Mouse (Mus musculus) retina, embryonic 14.5 days (tissue): ENCODE results near the gene Whrn.
A peak's percentile ranks its signal among the peaks of the same experiment; 100 is the strongest.

Experiments used
- DNase-seq: peaks from one replicate; pipeline ENCODE4 v3.0.0-alpha.2; 2015; ENCODE audit warnings: low spot score

Gene Whrn

GRCm38 (mm10) chr4:63377483-63377882, 118.3 kb downstream of the Whrn start:
- DNase-seq: no peak

- no peak for DNase-seq
These were observed 120.4 kb downstream of the Whrn start for GRCm38 (mm10) chr4:63375367-63375766.

DNA sequence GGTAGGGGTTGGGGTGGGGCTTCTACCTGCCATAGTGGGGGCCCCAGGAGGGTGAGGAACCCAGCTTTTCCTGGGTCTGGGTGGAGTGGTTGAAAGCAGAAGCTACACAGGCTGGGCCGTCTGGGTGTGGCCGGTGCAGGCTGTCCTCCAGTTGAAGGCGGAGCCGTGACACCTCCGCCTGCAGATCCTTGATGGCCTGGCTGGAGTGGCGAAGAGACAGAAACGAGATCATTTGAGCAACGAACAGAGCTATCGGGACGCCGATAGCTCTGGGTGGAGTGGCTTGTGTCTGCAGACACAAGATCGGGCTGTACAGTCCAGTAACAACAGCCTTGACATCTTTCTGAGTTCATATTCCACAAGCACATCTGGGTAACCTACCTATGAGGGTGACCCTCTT, 121.5 kb downstream of the Whrn start:
- no peak for DNase-seq

DNA sequence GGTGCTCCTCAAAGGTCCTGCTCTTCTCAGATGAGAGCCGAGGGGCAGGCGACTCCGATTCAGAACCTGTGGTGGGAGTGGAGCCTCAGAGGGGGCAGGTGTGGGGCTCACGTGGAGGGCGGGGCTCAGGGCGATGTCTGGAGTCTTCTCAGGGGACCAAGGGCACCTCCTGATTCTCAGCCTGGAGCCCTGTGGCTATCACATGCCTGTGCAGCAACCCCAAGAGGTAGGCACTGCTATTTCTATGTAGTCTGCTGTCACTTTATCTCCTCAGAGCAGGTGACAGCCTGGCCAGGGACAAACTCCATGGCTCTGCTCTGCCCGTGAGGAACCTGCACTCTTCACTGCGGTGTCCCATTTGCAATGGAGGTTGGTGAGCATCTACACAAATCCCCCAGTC, 122.4 kb downstream of the Whrn start:
- DNase-seq: no peak

- peak; percentile 54 for DNase-seq
These were observed 123.9 kb downstream of the Whrn start for GRCm38 (mm10) chr4:63371890-63372289.

GRCm38 (mm10) chr4:63370897-63371296, 124.9 kb downstream of the Whrn start:
- DNase-seq: no peak

GRCm38 (mm10) chr4:63368577-63368976, 127.2 kb downstream of the Whrn start:
- peak; percentile 91 for DNase-seq
